Mouse (Mus musculus) myocyte (in vitro differentiated cells): Measurements from ENCODE around the gene Dennd1a. TPM values are rescaled to one million over a fixed set of nuclear protein-coding genes. Genes with fewer than 3 reads are reported as not detected.

Experiments used
- H3K27me3 ChIP-seq: one replicate; pipeline ENCODE4 v1.6.1; 2011; ENCODE audit not compliant: control insufficient read depth, insufficient read depth, insufficient read length
- H3K36me3 ChIP-seq: one replicate; pipeline ENCODE4 v1.6.1; 2011; ENCODE audit not compliant: control insufficient read depth, insufficient read depth
- H3K4me2 ChIP-seq: one replicate; pipeline ENCODE4 v1.6.1; 2011; ENCODE audit warnings: low read depth, control low read depth
- H3K4me3 ChIP-seq: one replicate; pipeline ENCODE4 v1.5.1; 2011; ENCODE audit warnings: mild to moderate bottlenecking, control low read depth, moderate library complexity
- H3K79me2 ChIP-seq: one replicate; pipeline ENCODE4 v1.6.1; 2011; ENCODE audit not compliant: control insufficient read depth, insufficient read depth
- H3ac ChIP-seq: one replicate; pipeline ENCODE4 v1.6.1; 2011; ENCODE audit not compliant: control insufficient read depth, insufficient read length
- CEBPB ChIP-seq: IDR thresholded peaks from 2 replicates; pipeline ENCODE4 v1.6.1; 2011; ENCODE audit warnings: mild to moderate bottlenecking, moderate library complexity; ENCODE audit not compliant: poor library complexity, insufficient read depth, severe bottlenecking
- E2F4 ChIP-seq: IDR thresholded peaks from one replicate; pipeline ENCODE4 v1.6.1; 2011; ENCODE audit warnings: mild to moderate bottlenecking, control low read depth, moderate library complexity; ENCODE audit not compliant: insufficient read depth
- MAX ChIP-seq: IDR thresholded peaks from one replicate; pipeline ENCODE4 v1.6.1; 2011; ENCODE audit warnings: low read depth, mild to moderate bottlenecking, control low read depth
- MYOD1 ChIP-seq, 3 experiments: IDR thresholded peaks; one replicate each; pipeline ENCODE4 v1.6.1; 2011; ENCODE audit warnings: control low read depth in 2 of 3, low read depth in 2 of 3, mild to moderate bottlenecking in 2 of 3, moderate library complexity in 1 of 3; ENCODE audit not compliant: insufficient read length in 2 of 3, control insufficient read depth in 1 of 3
- MYOG ChIP-seq, 3 experiments: IDR thresholded peaks; one replicate each; pipeline ENCODE4 v1.6.1; 2011; ENCODE audit warnings: control low read depth in 2 of 3, low read depth in 2 of 3, mild to moderate bottlenecking in 2 of 3; ENCODE audit not compliant: insufficient read length in 2 of 3, control insufficient read depth in 1 of 3, insufficient read depth in 1 of 3
- POLR2A ChIP-seq: IDR thresholded peaks from one replicate; pipeline ENCODE4 v1.6.1; 2011; ENCODE audit warnings: low read depth, mild to moderate bottlenecking, control low read depth, moderate library complexity; ENCODE audit not compliant: insufficient read length
- POLR2AphosphoS2 ChIP-seq: IDR thresholded peaks from one replicate; pipeline ENCODE4 v1.6.1; 2011; ENCODE audit warnings: low read depth, control low read depth; ENCODE audit not compliant: insufficient read length
- REST ChIP-seq: IDR thresholded peaks from one replicate; pipeline ENCODE4 v1.6.1; 2011; ENCODE audit warnings: mild to moderate bottlenecking, control low read depth, moderate library complexity; ENCODE audit not compliant: insufficient read depth, insufficient read length
- SRF ChIP-seq: IDR thresholded peaks from one replicate; pipeline ENCODE4 v1.6.1; 2011; ENCODE audit warnings: low read depth; ENCODE audit not compliant: control insufficient read depth, insufficient read length
- TCF12 ChIP-seq: IDR thresholded peaks from one replicate; pipeline ENCODE4 v1.6.1; 2011; ENCODE audit warnings: mild to moderate bottlenecking, control low read depth; ENCODE audit not compliant: poor library complexity, insufficient read depth, severe bottlenecking
- TCF3 ChIP-seq: IDR thresholded peaks from one replicate; pipeline ENCODE4 v1.6.1; 2011; ENCODE audit warnings: low read depth, control low read depth; ENCODE audit not compliant: insufficient read length
- USF1 ChIP-seq: IDR thresholded peaks from one replicate; pipeline ENCODE4 v1.6.1; 2011; ENCODE audit warnings: low read depth, mild to moderate bottlenecking, control low read depth, moderate library complexity
- polyA plus RNA-seq: library from polyadenylated mRNA; unstranded; fragments of >200 nt; fragmentation: generic; extraction: Trizol; gene quantifications from one replicate; pipeline ENCODE4 v1.2.1, GENCODE M21; 2012; ENCODE audit warnings: missing spikeins

The Dennd1a gene
- polyA plus RNA-seq, 1 experiment: 11.3 TPM

- H3K27me3 ChIP-seq: no peaks in the 10 kb centered on the region
- no peak overlapping the region for H3K4me3 ChIP-seq
- H3K79me2 ChIP-seq: no peaks in the 10 kb centered on the region
- no peak overlapping the region for H3ac ChIP-seq
- no peaks in the 10 kb centered on the region for H3K36me3 ChIP-seq
- TF ChIP-seq REST (no peak), TCF3 (no peak), MYOG (IDR thresholded peaks at IDR 0.05; ENCODE audit: control insufficient read depth in 1 of 3, insufficient read depth in 1 of 3, insufficient read length in 2 of 3, low read depth in 2 of 3) (no peak), POLR2AphosphoS2 (no peak), MYOD1 (IDR thresholded peaks at IDR 0.05; ENCODE audit: control insufficient read depth in 1 of 3, insufficient read length in 2 of 3, low read depth in 2 of 3) (no peak), MAX (no peak), E2F4 (no peak), TCF12 (no peak), POLR2A (no peak), USF1 (no peak), SRF (no peak), CEBPB (no peak)
- H3K4me2 ChIP-seq: no peak overlapping the region
Measured at GRCm38 (mm10) chr2:38048996-38049395, 238.2 kb downstream of the Dennd1a start.

- no peaks in the 10 kb centered on the region for H3K36me3 ChIP-seq
- H3ac ChIP-seq: no peak overlapping the region
- H3K27me3 ChIP-seq: no peaks in the 10 kb centered on the region
- H3K4me3 ChIP-seq: no peak overlapping the region
- no peak overlapping the region for H3K4me2 ChIP-seq
- TF ChIP-seq POLR2A: no peak
- TF ChIP-seq CEBPB: no peak
- no peak for TF ChIP-seq USF1
- no peak for TF ChIP-seq MYOG (IDR thresholded peaks at IDR 0.05; ENCODE audit: control insufficient read depth in 1 of 3, insufficient read depth in 1 of 3, insufficient read length in 2 of 3, low read depth in 2 of 3)
- TF ChIP-seq E2F4: no peak
- no peak for TF ChIP-seq MYOD1 (IDR thresholded peaks at IDR 0.05; ENCODE audit: control insufficient read depth in 1 of 3, insufficient read length in 2 of 3, low read depth in 2 of 3)
- TF ChIP-seq REST: no peak
- no peak for TF ChIP-seq TCF3
- TF ChIP-seq SRF: no peak
- no peak for TF ChIP-seq MAX
- H3K79me2 ChIP-seq: no peaks in the 10 kb centered on the region
Measured at GRCm38 (mm10) chr2:38045286-38045685, 241.9 kb downstream of the Dennd1a start.

GRCm38 (mm10) chr2:38040845-38041244, 246.3 kb downstream of the Dennd1a start:
- no peak for TF ChIP-seq USF1
- TF ChIP-seq SRF: no peak
- peak in 2 of 3 experiments; percentile 31 to 84 for TF ChIP-seq MYOG (IDR thresholded peaks at IDR 0.05; ENCODE audit: control insufficient read depth in 1 of 3, insufficient read depth in 1 of 3, insufficient read length in 2 of 3, low read depth in 2 of 3)
- peak in 2 of 3 experiments; percentile 45 to 56 for TF ChIP-seq MYOD1 (IDR thresholded peaks at IDR 0.05; ENCODE audit: control insufficient read depth in 1 of 3, insufficient read length in 2 of 3, low read depth in 2 of 3)
- TF ChIP-seq POLR2A: no peak
- no peak for TF ChIP-seq CEBPB
- TF ChIP-seq E2F4: no peak
- TF ChIP-seq REST: no peak
- H3ac ChIP-seq: no peak overlapping the region
- H3K27me3 ChIP-seq: no peaks in the 10 kb centered on the region
- H3K4me2 ChIP-seq: no peak overlapping the region
- no peak overlapping the region for H3K4me3 ChIP-seq
- H3K79me2 ChIP-seq: no peaks in the 10 kb centered on the region
- no peaks in the 10 kb centered on the region for H3K36me3 ChIP-seq

- no peaks in the 10 kb centered on the region for H3K36me3 ChIP-seq
Measured at GRCm38 (mm10) chr2:38039621-38040020, 247.6 kb downstream of the Dennd1a start.

GRCm38 (mm10) chr2:38028317-38028716, 258.9 kb downstream of the Dennd1a start:
- Histone ChIP-seq H3K4me2 (no peak overlapping the region), H3K27me3 (no peaks in the 10 kb centered on the region), H3ac (no peak overlapping the region), H3K4me3 (no peak overlapping the region), H3K79me2 (no peaks in the 10 kb centered on the region), H3K36me3 (no peaks in the 10 kb centered on the region)
- no peak for TF ChIP-seq MAX
- TF ChIP-seq MYOD1 (IDR thresholded peaks at IDR 0.05; ENCODE audit: control insufficient read depth in 1 of 3, insufficient read length in 2 of 3, low read depth in 2 of 3): no peak
- TF ChIP-seq SRF: no peak
- no peak for TF ChIP-seq POLR2A

More at GRCm38 (mm10) chr2:38039621-38040020, 247.6 kb downstream of the Dennd1a start:
- no peak overlapping the region for H3ac ChIP-seq
- no peak overlapping the region for H3K4me2 ChIP-seq
- H3K79me2 ChIP-seq: no peaks in the 10 kb centered on the region
- TF ChIP-seq TCF12 (no peak), CEBPB (no peak), MYOG (IDR thresholded peaks at IDR 0.05; ENCODE audit: control insufficient read depth in 1 of 3, insufficient read depth in 1 of 3, insufficient read length in 2 of 3, low read depth in 2 of 3) (no peak), POLR2AphosphoS2 (no peak), SRF (no peak), USF1 (no peak), E2F4 (no peak), MYOD1 (IDR thresholded peaks at IDR 0.05; ENCODE audit: control insufficient read depth in 1 of 3, insufficient read length in 2 of 3, low read depth in 2 of 3) (no peak), POLR2A (no peak), TCF3 (no peak), REST (no peak), MAX (no peak)
- H3K4me3 ChIP-seq: no peak overlapping the region
- H3K27me3 ChIP-seq: no peaks in the 10 kb centered on the region
